Mouse (Mus musculus) stomach, postnatal 0 days (tissue): ENCODE data around the gene Tnfaip1. TPM values are rescaled to one million over a fixed set of nuclear protein-coding genes. Genes with fewer than 3 reads are reported as not detected.

Experiments used
- ATAC-seq: fragments of 200-750 bp; cut with Nextera tagmentation; 2 replicates; pipeline ENCODE4 v1.8.0; 2017; ENCODE audit not compliant: low FRiP score, low TSS enrichment
- DNase-seq: peaks from one replicate; pipeline ENCODE4 v3.0.0-alpha.2; 2016; ENCODE audit warnings: low spot score
- H3K27ac ChIP-seq: fragments of 300-500 bp; sonication (generic); replicated peaks from 2 replicates; pipeline ENCODE4 v1.5.1; 2014; ENCODE audit warnings: mild to moderate bottlenecking, control low read depth
- H3K27me3 ChIP-seq: fragments of 300-500 bp; sonication (generic); 2 replicates; pipeline ENCODE4 v1.6.1; 2014; ENCODE audit warnings: low read length; ENCODE audit not compliant: control insufficient read depth, insufficient read depth
- H3K36me3 ChIP-seq: fragments of 300-500 bp; sonication (generic); 2 replicates; pipeline ENCODE4 v1.6.1; 2014; ENCODE audit warnings: low read length, mixed read lengths; ENCODE audit not compliant: control insufficient read depth, insufficient read depth
- H3K4me1 ChIP-seq: fragments of 300-500 bp; sonication (generic); replicated peaks from 2 replicates; pipeline ENCODE4 v1.6.1; 2014; ENCODE audit warnings: antibody characterized with exemption; ENCODE audit not compliant: control insufficient read depth, insufficient read depth
- H3K4me2 ChIP-seq: fragments of 300-500 bp; sonication (generic); replicated peaks from 2 replicates; pipeline ENCODE4 v1.6.1; 2014; ENCODE audit warnings: low read depth, mild to moderate bottlenecking, control low read depth, moderate library complexity
- H3K4me3 ChIP-seq: fragments of 300-500 bp; sonication (generic); 2 replicates; pipeline ENCODE4 v1.5.1; 2014; ENCODE audit warnings: low read depth, low read length, control low read depth
- H3K9ac ChIP-seq: fragments of 300-500 bp; sonication (generic); 2 replicates; pipeline ENCODE4 v1.6.1; 2014; ENCODE audit warnings: mild to moderate bottlenecking, low read length, control low read depth, mixed read lengths
- H3K9me3 ChIP-seq: fragments of 300-500 bp; sonication (generic); 2 replicates; pipeline ENCODE4 v1.6.1; 2016; ENCODE audit warnings: low read length; ENCODE audit not compliant: control insufficient read depth
- CTCF ChIP-seq: IDR thresholded peaks from 2 replicates; pipeline ENCODE4 v1.5.1; 2016; ENCODE audit warnings: antibody characterized with exemption, low read depth, mild to moderate bottlenecking, moderate library complexity
- EP300 ChIP-seq: optimal IDR thresholded peaks from 2 replicates; pipeline ENCODE3; 2016; ENCODE audit warnings: antibody characterized with exemption
- WGBS: fragments of 180-500 bp; shearing (Covaris S2); extraction: QIAGEN DNeasy Blood & Tissue Kit; methylation state at CpG from one replicate; pipeline ENCODE4 v1.1.7; 2014; 5-methylcytosine and 5-hydroxymethylcytosine counted together
- polyA plus RNA-seq: library from polyadenylated mRNA; unstranded; fragments of >200 nt; fragmentation: Nextera tagmentation; extraction: Ambion mirVana; gene quantifications from 2 replicates; pipeline ENCODE4 v1.2.1, GENCODE M21; 2015

Tnfaip1 gene
- polyA plus RNA-seq, 1 experiment from 2014 or later, result 47.5 TPM

GRCm38 (mm10) chr11:78524838-78525237, 11.3 kb downstream of the Tnfaip1 start:
- Histone ChIP-seq H3K4me1 (no peaks in the 10 kb centered on the region), H3K27me3 (no peaks in the 10 kb centered on the region), H3K4me2 (no peak overlapping the region), H3K4me3 (no peak overlapping the region), H3K9ac (no peak overlapping the region), H3K27ac (no peak overlapping the region), H3K36me3 (peaks cover 41% of the 10 kb centered on the region), H3K9me3 (no peaks in the 10 kb centered on the region)
- TF ChIP-seq EP300, result no peak
- TF ChIP-seq CTCF, result no peak
- ATAC-seq (no peak), DNase-seq (no peak)
- WGBS, result 72% methylated on average over 2 of the region's 2 CpGs

DNA sequence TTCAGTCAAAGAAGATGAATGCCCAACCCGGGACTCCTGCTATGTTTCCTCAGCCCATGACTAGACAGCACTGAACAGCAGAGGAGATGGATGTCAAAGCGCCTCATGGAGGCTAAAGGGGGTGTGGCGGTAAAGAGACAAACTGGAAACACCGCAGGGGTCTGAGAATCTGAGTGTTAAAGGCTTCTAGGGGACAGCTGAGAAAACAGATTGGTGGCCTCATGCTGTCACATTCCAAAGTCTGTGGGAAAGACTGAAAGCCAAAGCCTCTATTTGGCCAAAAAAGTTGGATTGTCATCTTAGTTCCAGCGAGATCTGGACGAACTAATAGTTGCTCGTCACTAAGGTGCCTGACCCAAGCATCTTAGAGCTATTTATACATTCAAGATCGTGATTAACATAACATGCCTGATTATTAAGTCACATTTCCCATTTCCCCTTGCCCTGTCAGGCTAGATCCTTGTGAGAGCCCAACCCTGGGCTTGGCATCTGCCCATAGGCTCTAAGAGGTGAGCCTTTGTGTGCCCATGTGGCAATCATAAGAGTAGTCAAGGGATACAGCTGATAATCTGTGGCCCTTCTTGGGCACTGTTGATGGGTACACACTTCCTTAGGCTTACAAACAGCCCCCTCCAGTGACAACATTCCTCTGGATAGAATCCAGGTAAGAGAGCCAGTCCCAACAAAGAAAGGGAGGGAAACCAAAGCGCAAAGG, 12.7 kb downstream of the Tnfaip1 start:
- H3K9ac ChIP-seq, result no peak overlapping the region
- no peak overlapping the region for H3K27ac ChIP-seq
- TF ChIP-seq CTCF (no peak), EP300 (no peak)
- H3K4me3 ChIP-seq, result no peak overlapping the region
- H3K4me1 ChIP-seq, result no peaks in the 10 kb centered on the region
- no peak for DNase-seq
- no peaks in the 10 kb centered on the region for H3K27me3 ChIP-seq
- no peak overlapping the region for H3K4me2 ChIP-seq
- ATAC-seq, result no peak
- no peaks in the 10 kb centered on the region for H3K9me3 ChIP-seq
- H3K36me3 ChIP-seq, result peaks cover 40% of the 10 kb centered on the region
- WGBS, result 73% methylated on average over 9 of the region's 9 CpGs

DNA sequence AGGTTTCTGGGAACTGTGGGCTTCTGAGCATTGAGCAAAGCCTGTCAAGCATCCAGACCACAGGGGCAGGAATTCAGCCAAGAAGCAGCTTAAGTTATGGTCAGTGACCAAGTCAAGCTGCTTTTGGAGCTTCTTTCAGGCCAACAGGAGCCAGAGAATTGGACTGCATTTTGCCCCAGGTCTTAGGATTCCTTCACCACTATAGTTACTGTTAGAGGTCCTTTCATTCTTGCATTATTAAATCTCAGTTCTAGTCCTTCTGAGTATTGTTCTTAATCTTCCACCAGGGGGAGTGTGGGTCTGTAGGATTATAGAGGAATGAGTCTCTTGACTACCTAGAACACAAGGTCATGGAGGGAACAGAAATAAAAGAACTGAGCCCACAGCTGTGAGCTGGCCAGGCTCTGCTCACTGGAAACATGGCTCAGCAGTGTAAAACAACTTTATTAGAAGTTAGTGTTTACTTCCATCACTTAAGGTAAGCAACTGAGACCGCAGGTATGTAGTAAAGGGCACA, 13.6 kb downstream of the Tnfaip1 start:
- 93% methylated on average over 1 of the region's 1 CpGs for WGBS
- TF ChIP-seq EP300 (no peak), CTCF (peak; percentile 70)
- Histone ChIP-seq H3K27me3 (no peaks in the 10 kb centered on the region), H3K4me1 (no peaks in the 10 kb centered on the region), H3K36me3 (peaks cover 34% of the 10 kb centered on the region), H3K9ac (no peak overlapping the region), H3K9me3 (no peaks in the 10 kb centered on the region), H3K27ac (no peak overlapping the region), H3K4me3 (no peak overlapping the region), H3K4me2 (no peak overlapping the region)
- DNase-seq (no peak), ATAC-seq (no peak)

DNA sequence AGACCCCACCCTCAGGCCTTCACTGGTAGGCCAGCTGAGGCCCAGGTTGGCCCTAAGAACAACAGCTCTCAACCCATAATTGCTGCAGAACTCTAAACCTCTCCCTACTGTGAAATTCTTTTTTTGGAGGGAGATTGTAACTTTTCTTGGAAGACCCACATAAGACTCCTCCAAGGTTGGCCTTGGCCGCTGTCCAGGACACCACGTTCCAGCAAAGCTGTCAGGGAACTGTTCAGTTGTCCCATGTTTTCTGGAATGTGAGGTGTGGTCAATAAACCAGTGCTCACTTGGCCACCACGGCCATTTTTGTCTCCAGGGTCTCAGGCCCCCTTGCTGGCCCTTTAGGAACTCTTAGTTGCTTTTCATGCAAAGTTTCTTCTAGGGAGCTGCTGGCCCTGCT, 14.3 kb downstream of the Tnfaip1 start:
- no peak for TF ChIP-seq EP300
- TF ChIP-seq CTCF, result no peak
- ATAC-seq, result no peak
- H3K27ac ChIP-seq, result no peak overlapping the region
- no peaks in the 10 kb centered on the region for H3K4me1 ChIP-seq
- no peak for DNase-seq
- WGBS, result 67% methylated on average over 3 of the region's 3 CpGs
- no peak overlapping the region for H3K4me3 ChIP-seq
- no peak overlapping the region for H3K9ac ChIP-seq
- H3K4me2 ChIP-seq, result no peak overlapping the region
- H3K36me3 ChIP-seq, result peaks cover 32% of the 10 kb centered on the region
- no peaks in the 10 kb centered on the region for H3K27me3 ChIP-seq
- H3K9me3 ChIP-seq, result no peaks in the 10 kb centered on the region

DNA sequence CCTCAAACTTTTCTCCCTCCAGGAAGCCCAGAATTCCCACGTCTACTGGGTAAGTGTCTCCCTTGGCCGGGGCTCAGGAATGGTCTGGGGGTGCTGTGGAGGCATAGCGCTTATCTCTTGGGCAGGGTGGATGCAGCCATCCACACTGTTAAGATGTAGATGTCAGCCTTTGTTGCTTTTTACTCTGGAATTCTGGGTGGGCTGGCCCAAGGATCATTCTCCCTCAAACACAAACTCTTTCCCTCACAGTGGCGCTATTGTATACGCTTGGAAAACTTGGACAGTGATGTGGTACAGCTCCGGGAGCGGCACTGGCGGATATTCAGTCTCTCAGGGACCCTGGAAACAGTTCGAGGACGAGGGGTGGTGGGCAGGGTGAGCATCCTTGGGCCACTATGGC, 17.2 kb downstream of the Tnfaip1 start:
- Histone ChIP-seq H3K9me3 (no peaks in the 10 kb centered on the region), H3K27me3 (no peaks in the 10 kb centered on the region), H3K4me1 (no peaks in the 10 kb centered on the region), H3K9ac (no peak overlapping the region), H3K4me2 (no peak overlapping the region), H3K27ac (no peak overlapping the region), H3K36me3 (peaks cover 32% of the 10 kb centered on the region), H3K4me3 (no peak overlapping the region)
- TF ChIP-seq CTCF, result no peak
- TF ChIP-seq EP300, result no peak
- ATAC-seq, result no peak
- no peak for DNase-seq
- WGBS, result 88% methylated on average over 10 of the region's 10 CpGs

DNA sequence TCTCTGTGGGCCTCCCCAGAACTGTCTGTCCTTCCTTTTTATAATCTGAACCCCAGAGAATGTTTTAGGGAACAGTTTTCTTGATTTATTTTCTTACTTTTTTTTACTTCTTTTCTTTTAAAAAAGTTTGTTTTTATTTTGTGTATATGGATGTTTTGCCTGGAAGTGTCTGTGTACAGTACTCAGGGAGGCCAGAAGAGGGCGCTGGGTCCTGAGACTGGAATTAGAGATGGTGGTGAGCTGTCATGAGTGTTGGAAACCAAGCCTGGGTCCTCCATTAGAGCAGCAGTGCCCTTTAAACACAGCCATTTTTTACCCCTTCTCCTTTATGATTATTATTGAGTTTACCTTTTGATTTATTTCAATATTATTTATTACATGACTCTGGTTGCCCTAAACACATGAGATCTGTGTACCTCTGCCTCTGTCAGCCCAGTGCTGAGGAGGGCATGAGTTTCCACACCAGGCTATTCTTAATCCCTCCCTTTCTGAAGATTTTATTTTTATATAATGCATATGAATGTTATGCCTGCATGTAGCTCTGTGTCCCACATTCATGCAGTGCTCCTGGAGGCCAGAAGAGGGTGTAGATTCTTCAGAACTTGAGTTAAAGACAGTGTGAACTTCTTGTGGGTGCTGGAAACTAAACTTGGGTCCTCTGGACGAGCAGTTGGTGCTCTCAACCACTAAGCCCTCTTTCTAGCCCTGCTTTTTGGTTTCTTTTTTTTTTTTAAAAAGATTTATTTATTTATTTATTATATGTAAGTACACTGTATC, 20.4 kb downstream of the Tnfaip1 start:
- Histone ChIP-seq H3K4me2 (no peak overlapping the region), H3K4me1 (peaks cover 4% of the 10 kb centered on the region), H3K9ac (no peak overlapping the region), H3K9me3 (no peaks in the 10 kb centered on the region), H3K4me3 (no peak overlapping the region), H3K27me3 (no peaks in the 10 kb centered on the region), H3K36me3 (peaks cover 19% of the 10 kb centered on the region), H3K27ac (no peak overlapping the region)
- TF ChIP-seq EP300 (no peak), CTCF (peak; percentile 58)
- DNase-seq (no peak), ATAC-seq (no peak)
- 57% methylated on average over 2 of the region's 2 CpGs for WGBS
